Mouse (Mus musculus) central nervous system, embryonic 14 days (tissue): Measurements from ENCODE around the gene March1. TPM values are rescaled to one million over a fixed set of nuclear protein-coding genes. Genes with fewer than 3 reads are reported as not detected.

Source experiments
- polyA plus RNA-seq: library from polyadenylated mRNA; depleted of rRNA; stranded (reverse); fragments of >200 nt; gene quantifications from 2 replicates; pipeline ENCODE4 v1.2.3, GENCODE M21; 2012; rRNA removed

The March1 gene
- polyA plus RNA-seq = 9.1 and 10.6 TPM in 2 replicates

DNA sequence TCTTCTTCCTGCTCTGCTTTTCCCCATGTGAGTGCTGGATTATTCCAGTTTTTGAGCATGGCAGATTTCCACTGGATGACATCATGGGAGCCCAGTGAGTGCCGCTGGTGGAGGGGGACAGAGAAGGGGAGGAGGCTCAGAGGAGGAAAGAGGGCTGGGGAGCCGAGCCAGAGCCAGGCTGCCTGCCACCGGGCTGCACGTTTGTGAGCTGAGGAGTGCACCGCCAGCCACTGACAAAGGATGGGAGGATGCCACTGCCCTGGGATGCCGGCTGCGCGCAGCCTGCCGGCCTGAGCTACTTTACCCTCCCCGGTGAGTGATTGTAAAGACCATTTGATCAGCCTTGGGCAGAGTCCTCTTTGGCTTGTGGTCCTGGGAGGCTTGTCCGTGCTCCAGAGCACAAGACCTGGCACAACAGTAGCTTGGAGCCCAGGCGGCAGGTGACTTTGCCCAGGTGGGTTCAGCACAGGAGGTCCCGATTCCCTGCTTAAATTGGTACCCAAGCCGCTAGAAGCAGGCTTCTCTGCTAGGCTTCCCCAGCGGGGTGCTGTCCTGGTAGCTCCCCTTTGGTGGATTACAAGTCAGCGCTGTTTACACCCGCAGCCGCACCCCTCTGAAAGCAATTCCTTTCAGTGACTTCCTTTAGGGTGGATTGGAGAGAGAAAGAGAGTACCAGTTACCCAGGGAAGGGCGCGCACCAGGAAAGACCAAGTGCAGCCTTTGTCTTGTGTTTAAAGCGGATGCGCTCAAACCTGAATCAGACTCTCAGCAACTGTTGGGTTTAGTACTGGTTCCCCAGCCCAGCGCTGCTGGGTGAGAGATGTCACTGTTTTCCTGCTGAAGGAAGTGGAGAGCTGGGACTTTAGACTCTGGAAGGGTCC lies at the start of gene March1:
Gene March1, plus strand, starts transcription at position 30 of the 881 bp plus-strand sequence.

DNA sequence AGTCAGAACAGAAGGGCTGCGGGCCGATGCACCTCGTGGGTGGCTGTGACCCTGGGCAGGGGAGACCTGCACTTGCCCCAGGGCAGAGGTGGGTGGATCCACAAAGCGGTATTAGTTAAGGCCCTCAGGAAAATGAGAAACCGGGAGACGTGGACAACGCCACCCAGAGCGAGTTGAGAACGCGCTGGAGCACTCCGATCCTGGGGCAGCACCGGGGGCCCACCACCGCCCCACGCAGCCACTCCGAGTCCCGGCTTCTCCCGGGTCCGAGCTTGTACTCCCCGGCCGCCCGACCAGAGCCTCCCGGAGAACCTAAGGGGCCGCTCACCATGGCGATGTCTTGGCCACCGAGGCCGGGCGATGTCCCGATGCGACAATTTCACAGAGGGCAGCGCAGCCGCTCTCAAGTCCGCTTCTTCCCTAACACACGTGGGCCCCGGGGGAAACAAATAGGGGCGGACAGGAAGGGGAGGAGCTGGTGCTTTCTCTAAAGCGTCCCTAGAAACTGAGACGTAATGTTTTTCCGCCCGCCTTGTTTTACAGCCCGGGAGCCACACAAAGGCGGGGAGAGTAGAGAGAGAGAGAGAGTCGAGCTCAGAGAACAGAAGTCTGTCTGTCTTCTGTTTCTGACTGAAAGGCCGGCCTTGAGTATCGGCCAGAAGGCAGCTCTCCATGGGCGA lies 868.5 kb downstream of the March1 start, which contains the start of gene Tma16:
Gene Tma16, minus strand, starts transcription at position 447 of the 680 bp plus-strand sequence.

DNA sequence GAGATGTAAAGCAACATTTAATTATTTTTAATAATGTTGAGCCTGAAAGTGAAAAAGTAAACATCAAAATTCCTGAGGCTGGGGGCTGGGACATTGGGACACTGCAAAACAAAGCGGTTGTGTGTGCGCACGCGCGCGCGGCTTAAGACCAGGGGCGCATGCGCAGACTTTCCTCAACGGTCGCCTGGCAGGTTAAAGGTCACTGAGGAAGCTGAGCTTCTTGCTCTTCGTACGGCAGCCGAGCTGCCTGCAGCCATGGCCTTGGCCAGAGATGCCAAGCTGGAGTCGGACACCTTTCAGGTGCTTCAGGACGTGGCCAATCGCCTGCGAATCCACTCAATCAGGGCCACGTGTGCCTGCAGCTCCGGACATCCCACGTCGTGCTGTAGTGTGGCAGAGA lies 893.8 kb downstream of the March1 start, which contains the start of gene Tktl2:
Gene Tktl2, plus strand, starts transcription at position 220 of the 400 bp plus-strand sequence.

